Mouse (Mus musculus): Measurements from ENCODE around the gene Ciz1. TPM values are rescaled to one million over a fixed set of nuclear protein-coding genes. Genes with fewer than 3 reads are reported as not detected.

Gene Ciz1
- polyA plus RNA-seq, 1 experiment from 2014 or later, result 41.9 TPM

GRCm38 (mm10) chr2:32318709-32319585 is 33.2 kb upstream of the Ciz1 start:
- Histone ChIP-seq H3K4me1 (ENCODE audit: control insufficient read depth, insufficient read depth, low read length) (peaks cover 48% of the 10 kb centered on the region), H3K4me3 (replicated peaks; ENCODE audit: low read length) (peak overlapping the region; percentile 50)
- 54% methylated on average over 14 of the region's 14 CpGs for WGBS

DNA sequence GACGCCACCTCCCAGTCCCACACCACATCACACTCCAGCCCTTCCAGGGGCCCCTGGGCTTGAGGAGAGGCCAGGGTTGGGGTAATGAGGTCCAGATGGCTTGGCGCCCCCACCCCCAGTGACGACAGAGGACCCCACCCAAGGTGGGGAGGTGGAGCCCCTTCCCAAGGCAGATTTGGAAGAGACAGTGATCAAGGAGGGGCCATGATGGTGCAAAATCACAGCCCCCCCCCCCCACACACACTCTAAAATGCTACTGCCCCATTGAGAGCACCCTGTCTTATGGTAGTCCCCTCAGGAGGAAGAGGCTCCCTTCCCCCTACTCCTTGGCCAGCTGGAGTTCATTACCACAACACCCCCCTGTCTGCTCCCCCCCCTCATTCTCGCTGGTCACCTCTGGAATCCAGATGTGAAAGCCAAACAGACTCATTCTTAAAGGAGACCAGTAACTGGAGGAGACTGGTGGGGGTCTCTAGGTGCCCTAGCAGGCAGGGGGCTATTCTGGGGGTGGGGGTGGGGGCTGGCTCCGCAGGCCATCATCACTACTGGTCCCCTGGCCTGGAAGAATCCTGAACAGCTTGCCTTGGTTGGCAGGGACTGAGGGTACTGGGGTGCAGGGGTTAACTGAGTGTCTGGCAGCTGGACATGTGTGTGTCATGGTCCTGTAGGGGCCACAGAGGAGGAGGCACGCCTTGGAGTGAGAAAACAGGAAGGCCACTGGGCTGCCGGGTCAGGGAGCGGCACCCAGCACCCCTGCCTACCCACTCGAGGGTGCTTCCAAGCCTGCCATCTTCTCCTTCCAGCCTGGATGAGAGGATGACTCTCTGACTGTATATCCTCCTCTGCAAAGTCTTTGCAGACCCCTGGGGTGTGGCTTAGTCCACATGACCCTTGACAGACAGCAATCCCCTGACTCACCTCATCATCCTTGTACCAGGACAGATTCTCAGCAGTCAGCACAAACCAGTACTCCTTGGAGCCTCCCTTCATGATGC is 32.2 kb upstream of the Ciz1 start:
- H3K9me3 ChIP-seq (replicated peaks; ENCODE audit: control insufficient read depth, low read length), result no peaks in the 10 kb centered on the region
- 24% methylated on average over 9 of the region's 9 CpGs for WGBS
- peak overlapping the region; percentile 98 for H3K27ac ChIP-seq (ENCODE audit: low read length)
- H3K4me2 ChIP-seq (ENCODE audit: low read depth, low read length), result peak overlapping the region; percentile 59
- H3K9ac ChIP-seq (ENCODE audit: low read length), result peak overlapping the region; percentile 54
- H3K4me3 ChIP-seq (replicated peaks; ENCODE audit: low read length), result peak overlapping the region; percentile 50; the same call in 1 of the 2 replicates
- ATAC-seq (ENCODE audit: insufficient read depth, low FRiP score), result peak; percentile 22; the same call in 1 of the 2 replicates
- peaks cover 46% of the 10 kb centered on the region for H3K4me1 ChIP-seq (ENCODE audit: control insufficient read depth, insufficient read depth, low read length)
- no peaks in the 10 kb centered on the region for H3K27me3 ChIP-seq (ENCODE audit: control insufficient read depth, insufficient read depth, low read length)
- no peaks in the 10 kb centered on the region for H3K36me3 ChIP-seq (ENCODE audit: control insufficient read depth, insufficient read depth, low read length)

More at GRCm38 (mm10) chr2:32318709-32319585, 33.2 kb upstream of the Ciz1 start:
- no peaks in the 10 kb centered on the region for H3K27me3 ChIP-seq (ENCODE audit: control insufficient read depth, insufficient read depth, low read length)
- no peaks in the 10 kb centered on the region for H3K36me3 ChIP-seq (ENCODE audit: control insufficient read depth, insufficient read depth, low read length)
- peak overlapping the region; percentile 59 for H3K4me2 ChIP-seq (ENCODE audit: low read depth, low read length)
- peak overlapping the region; percentile 98 for H3K27ac ChIP-seq (ENCODE audit: low read length)
- H3K9ac ChIP-seq (ENCODE audit: low read length), result peak overlapping the region; percentile 84
- H3K9me3 ChIP-seq (replicated peaks; ENCODE audit: control insufficient read depth, low read length), result no peaks in the 10 kb centered on the region
- ATAC-seq (ENCODE audit: insufficient read depth, low FRiP score), result no peak

DNA sequence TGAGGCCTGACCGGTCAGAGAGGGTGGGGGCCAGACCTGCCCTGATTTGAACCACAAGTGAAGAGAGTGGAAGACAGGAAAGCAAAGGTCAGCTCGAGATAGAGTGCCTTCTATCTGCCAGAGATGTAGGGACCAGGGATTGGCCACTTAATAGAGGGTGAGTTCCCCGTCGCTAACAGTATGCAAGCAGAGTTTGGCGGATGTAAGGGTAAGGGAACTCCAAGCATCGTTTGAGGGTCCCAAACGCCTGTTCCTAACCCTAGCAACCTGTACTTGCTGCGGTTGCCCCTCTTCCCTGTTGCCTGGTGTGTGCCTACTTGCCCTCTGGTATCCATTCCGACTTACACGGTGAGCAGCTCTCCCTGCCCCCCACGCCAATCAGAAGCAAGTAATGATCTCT is 31.4 kb upstream of the Ciz1 start:
- Histone ChIP-seq H3K4me3 (replicated peaks; ENCODE audit: low read length) (no peak overlapping the region), H3K4me1 (ENCODE audit: control insufficient read depth, insufficient read depth, low read length) (peaks cover 40% of the 10 kb centered on the region), H3K4me2 (ENCODE audit: low read depth, low read length) (no peak overlapping the region), H3K9ac (ENCODE audit: low read length) (no peak overlapping the region), H3K36me3 (ENCODE audit: control insufficient read depth, insufficient read depth, low read length) (no peaks in the 10 kb centered on the region), H3K27me3 (ENCODE audit: control insufficient read depth, insufficient read depth, low read length) (no peaks in the 10 kb centered on the region), H3K27ac (ENCODE audit: low read length) (peak overlapping the region; percentile 98), H3K9me3 (replicated peaks; ENCODE audit: control insufficient read depth, low read length) (no peaks in the 10 kb centered on the region)
- no peak for ATAC-seq (ENCODE audit: insufficient read depth, low FRiP score)
- 68% methylated on average over 11 of the region's 11 CpGs for WGBS

DNA sequence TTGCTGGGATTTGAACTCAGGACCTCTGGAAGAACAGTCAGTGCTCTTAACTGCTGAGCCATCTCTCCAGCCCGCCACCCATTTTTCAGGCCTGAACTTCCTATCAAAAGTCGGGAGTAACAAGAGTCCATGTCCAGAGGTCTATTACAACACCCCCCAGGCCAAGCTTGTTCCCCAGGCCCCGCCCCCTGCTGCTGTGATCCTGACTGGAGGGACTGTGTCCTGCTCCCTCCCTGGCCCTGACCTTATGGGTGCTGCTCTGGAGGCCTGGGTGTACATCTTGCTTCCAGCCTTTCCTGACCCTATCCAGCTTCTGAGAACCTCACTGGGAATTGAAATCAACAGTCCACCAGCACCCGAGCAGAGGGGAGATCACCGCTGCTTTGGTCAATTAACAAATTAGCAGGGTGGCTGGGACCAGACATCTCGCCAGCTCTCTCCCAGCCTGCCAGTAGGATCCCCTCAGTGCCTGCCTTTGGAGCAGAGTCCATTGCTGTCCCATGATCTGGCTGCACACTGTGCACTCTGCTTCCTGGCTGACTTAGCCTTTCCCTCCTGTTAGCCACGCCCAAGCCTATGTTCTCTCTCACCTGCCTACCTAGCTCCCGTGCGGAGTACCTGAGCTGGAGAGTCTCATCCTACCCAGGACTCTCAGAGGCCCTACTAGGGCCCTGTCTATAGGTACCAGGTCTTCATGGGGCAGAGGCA is 30.4 kb upstream of the Ciz1 start:
- Histone ChIP-seq H3K4me3 (replicated peaks; ENCODE audit: low read length) (no peak overlapping the region), H3K4me2 (ENCODE audit: low read depth, low read length) (no peak overlapping the region), H3K9me3 (replicated peaks; ENCODE audit: control insufficient read depth, low read length) (no peaks in the 10 kb centered on the region), H3K36me3 (ENCODE audit: control insufficient read depth, insufficient read depth, low read length) (no peaks in the 10 kb centered on the region), H3K27me3 (ENCODE audit: control insufficient read depth, insufficient read depth, low read length) (no peaks in the 10 kb centered on the region), H3K9ac (ENCODE audit: low read length) (no peak overlapping the region), H3K27ac (ENCODE audit: low read length) (peak overlapping the region; percentile 33; the same call in 1 of the 2 replicates), H3K4me1 (ENCODE audit: control insufficient read depth, insufficient read depth, low read length) (peaks cover 31% of the 10 kb centered on the region)
- ATAC-seq (ENCODE audit: insufficient read depth, low FRiP score), result no peak
- 70% methylated on average over 9 of the region's 9 CpGs for WGBS

GRCm38 (mm10) chr2:32322754-32323741 is 29.1 kb upstream of the Ciz1 start:
- Histone ChIP-seq H3K36me3 (ENCODE audit: control insufficient read depth, insufficient read depth, low read length) (no peaks in the 10 kb centered on the region), H3K27ac (ENCODE audit: low read length) (no peak overlapping the region), H3K4me2 (ENCODE audit: low read depth, low read length) (no peak overlapping the region), H3K27me3 (ENCODE audit: control insufficient read depth, insufficient read depth, low read length) (no peaks in the 10 kb centered on the region), H3K9me3 (replicated peaks; ENCODE audit: control insufficient read depth, low read length) (no peaks in the 10 kb centered on the region), H3K9ac (ENCODE audit: low read length) (no peak overlapping the region), H3K4me1 (ENCODE audit: control insufficient read depth, insufficient read depth, low read length) (peaks cover 19% of the 10 kb centered on the region), H3K4me3 (replicated peaks; ENCODE audit: low read length) (no peak overlapping the region)
- no peak for ATAC-seq (ENCODE audit: insufficient read depth, low FRiP score)
- 79% methylated on average over 7 of the region's 7 CpGs for WGBS

DNA sequence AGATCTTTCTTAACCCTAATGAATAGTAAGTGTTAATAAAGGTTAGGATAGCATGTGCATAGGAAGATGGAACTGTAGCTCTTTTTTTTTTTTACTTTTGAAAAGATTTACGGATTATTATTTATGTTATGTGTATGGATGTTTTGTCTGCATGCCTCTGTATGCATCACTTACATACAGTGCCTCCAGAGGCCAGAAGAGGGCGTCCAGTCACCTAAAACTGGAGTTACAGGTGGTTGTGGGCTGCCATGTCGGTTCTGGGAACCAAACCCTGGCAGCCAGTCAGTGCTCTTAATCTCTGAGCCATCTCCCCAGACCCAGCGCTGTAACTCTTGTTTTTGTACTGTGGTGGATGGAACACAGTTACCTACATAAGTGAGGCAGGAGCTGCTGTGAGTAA is 27.8 kb upstream of the Ciz1 start:
- Histone ChIP-seq H3K9me3 (replicated peaks; ENCODE audit: control insufficient read depth, low read length) (no peaks in the 10 kb centered on the region), H3K4me1 (ENCODE audit: control insufficient read depth, insufficient read depth, low read length) (peaks cover 20% of the 10 kb centered on the region), H3K9ac (ENCODE audit: low read length) (no peak overlapping the region), H3K4me3 (replicated peaks; ENCODE audit: low read length) (no peak overlapping the region), H3K27ac (ENCODE audit: low read length) (no peak overlapping the region), H3K4me2 (ENCODE audit: low read depth, low read length) (no peak overlapping the region), H3K36me3 (ENCODE audit: control insufficient read depth, insufficient read depth, low read length) (no peaks in the 10 kb centered on the region), H3K27me3 (ENCODE audit: control insufficient read depth, insufficient read depth, low read length) (no peaks in the 10 kb centered on the region)
- no peak for ATAC-seq (ENCODE audit: insufficient read depth, low FRiP score)
- WGBS, result 55% methylated on average over 4 of the region's 4 CpGs

DNA sequence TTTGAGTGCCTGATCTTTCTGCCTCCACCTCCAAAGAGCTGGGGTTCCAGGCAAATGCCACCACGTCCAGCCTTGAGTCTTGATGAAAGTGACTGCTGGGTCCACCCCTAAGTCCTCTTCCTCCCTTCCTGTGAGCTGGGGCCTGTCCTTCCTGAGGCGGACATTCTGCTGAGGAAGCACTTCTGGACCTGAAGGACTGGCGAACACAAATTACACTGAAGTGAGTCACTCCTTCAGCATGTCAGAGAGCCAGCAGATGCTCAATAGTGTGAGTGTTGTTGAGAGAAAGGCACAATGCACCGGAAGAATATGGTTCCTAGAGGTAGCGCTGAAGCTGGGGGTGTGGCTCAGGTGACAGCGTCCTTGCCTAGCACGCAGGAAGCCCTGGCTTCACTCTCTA is 26.8 kb upstream of the Ciz1 start:
- Histone ChIP-seq H3K27me3 (ENCODE audit: control insufficient read depth, insufficient read depth, low read length) (no peaks in the 10 kb centered on the region), H3K4me2 (ENCODE audit: low read depth, low read length) (no peak overlapping the region), H3K9ac (ENCODE audit: low read length) (no peak overlapping the region), H3K9me3 (replicated peaks; ENCODE audit: control insufficient read depth, low read length) (no peaks in the 10 kb centered on the region), H3K4me3 (replicated peaks; ENCODE audit: low read length) (no peak overlapping the region), H3K4me1 (ENCODE audit: control insufficient read depth, insufficient read depth, low read length) (peaks cover 14% of the 10 kb centered on the region), H3K36me3 (ENCODE audit: control insufficient read depth, insufficient read depth, low read length) (no peaks in the 10 kb centered on the region), H3K27ac (ENCODE audit: low read length) (peak overlapping the region; percentile 2; the same call in 1 of the 2 replicates)
- ATAC-seq (ENCODE audit: insufficient read depth, low FRiP score), result no peak
- 47% methylated on average over 7 of the region's 7 CpGs for WGBS

- no peaks in the 10 kb centered on the region for H3K9me3 ChIP-seq (replicated peaks; ENCODE audit: control insufficient read depth, low read length)
- no peaks in the 10 kb centered on the region for H3K27me3 ChIP-seq (ENCODE audit: control insufficient read depth, insufficient read depth, low read length)
- H3K36me3 ChIP-seq (ENCODE audit: control insufficient read depth, insufficient read depth, low read length), result no peaks in the 10 kb centered on the region
- H3K4me2 ChIP-seq (ENCODE audit: low read depth, low read length), result no peak overlapping the region
- no peak overlapping the region for H3K9ac ChIP-seq (ENCODE audit: low read length)
- WGBS, result 65% methylated on average over 4 of the region's 4 CpGs
- ATAC-seq (ENCODE audit: insufficient read depth, low FRiP score), result no peak
- H3K4me3 ChIP-seq (replicated peaks; ENCODE audit: low read length), result no peak overlapping the region
- peaks cover 9% of the 10 kb centered on the region; the same call in 1 of the 2 replicates for H3K4me1 ChIP-seq (ENCODE audit: control insufficient read depth, insufficient read depth, low read length)
- H3K27ac ChIP-seq (ENCODE audit: low read length), result no peak overlapping the region
Measured at GRCm38 (mm10) chr2:32327200-32327599, 24.9 kb upstream of the Ciz1 start.
